Mouse (Mus musculus) stomach, postnatal 0 days (tissue): ENCODE results near the gene Zfp952. TPM values are rescaled to one million over a fixed set of nuclear protein-coding genes. Genes with fewer than 3 reads are reported as not detected.
A peak's percentile ranks its signal among the peaks of the same experiment; 100 is the strongest.
"Not testable (repeated sequence)": the region's sequence is repeated elsewhere in the genome, so short reads cannot be mapped to it uniquely, and the experiment has no call there.

Source experiments
- ATAC-seq: fragments of 200-750 bp; cut with Nextera tagmentation; 2 replicates; pipeline ENCODE4 v1.8.0; 2017; ENCODE audit not compliant: low FRiP score, low TSS enrichment
- DNase-seq: peaks from one replicate; pipeline ENCODE4 v3.0.0-alpha.2; 2016; ENCODE audit warnings: low spot score
- H3K27ac ChIP-seq: fragments of 300-500 bp; sonication (generic); replicated peaks from 2 replicates; pipeline ENCODE4 v1.5.1; 2014; ENCODE audit warnings: mild to moderate bottlenecking, control low read depth
- H3K27me3 ChIP-seq: fragments of 300-500 bp; sonication (generic); 2 replicates; pipeline ENCODE4 v1.6.1; 2014; ENCODE audit warnings: low read length; ENCODE audit not compliant: control insufficient read depth, insufficient read depth
- H3K36me3 ChIP-seq: fragments of 300-500 bp; sonication (generic); 2 replicates; pipeline ENCODE4 v1.6.1; 2014; ENCODE audit warnings: low read length, mixed read lengths; ENCODE audit not compliant: control insufficient read depth, insufficient read depth
- H3K4me1 ChIP-seq: fragments of 300-500 bp; sonication (generic); replicated peaks from 2 replicates; pipeline ENCODE4 v1.6.1; 2014; ENCODE audit warnings: antibody characterized with exemption; ENCODE audit not compliant: control insufficient read depth, insufficient read depth
- H3K4me2 ChIP-seq: fragments of 300-500 bp; sonication (generic); replicated peaks from 2 replicates; pipeline ENCODE4 v1.6.1; 2014; ENCODE audit warnings: low read depth, mild to moderate bottlenecking, control low read depth, moderate library complexity
- H3K4me3 ChIP-seq: fragments of 300-500 bp; sonication (generic); 2 replicates; pipeline ENCODE4 v1.5.1; 2014; ENCODE audit warnings: low read depth, low read length, control low read depth
- H3K9ac ChIP-seq: fragments of 300-500 bp; sonication (generic); 2 replicates; pipeline ENCODE4 v1.6.1; 2014; ENCODE audit warnings: mild to moderate bottlenecking, low read length, control low read depth, mixed read lengths
- H3K9me3 ChIP-seq: fragments of 300-500 bp; sonication (generic); 2 replicates; pipeline ENCODE4 v1.6.1; 2016; ENCODE audit warnings: low read length; ENCODE audit not compliant: control insufficient read depth
- CTCF ChIP-seq: IDR thresholded peaks from 2 replicates; pipeline ENCODE4 v1.5.1; 2016; ENCODE audit warnings: antibody characterized with exemption, low read depth, mild to moderate bottlenecking, moderate library complexity
- EP300 ChIP-seq: optimal IDR thresholded peaks from 2 replicates; pipeline ENCODE3; 2016; ENCODE audit warnings: antibody characterized with exemption
- WGBS: fragments of 180-500 bp; shearing (Covaris S2); extraction: QIAGEN DNeasy Blood & Tissue Kit; methylation state at CpG from one replicate; pipeline ENCODE4 v1.1.7; 2014; 5-methylcytosine and 5-hydroxymethylcytosine counted together
- polyA plus RNA-seq: library from polyadenylated mRNA; unstranded; fragments of >200 nt; fragmentation: Nextera tagmentation; extraction: Ambion mirVana; gene quantifications from 2 replicates; pipeline ENCODE4 v1.2.1, GENCODE M21; 2015

Gene Zfp952
- polyA plus RNA-seq, 1 experiment from 2014 or later, result 4.6 TPM

GRCm38 (mm10) chr17:32986301-32986700 lies 6.6 kb upstream of the Zfp952 start:
- Histone ChIP-seq H3K4me3 (no peak overlapping the region), H3K4me1 (no peaks in the 10 kb centered on the region), H3K9ac (no peak overlapping the region), H3K4me2 (no peak overlapping the region), H3K36me3 (no peaks in the 10 kb centered on the region), H3K27me3 (no peaks in the 10 kb centered on the region), H3K9me3 (no peaks in the 10 kb centered on the region), H3K27ac (no peak overlapping the region)
- TF ChIP-seq CTCF (no peak), EP300 (no peak)
- 76% methylated on average over 4 of the region's 4 CpGs for WGBS
- no peak for ATAC-seq
- DNase-seq, result no peak

- ATAC-seq (no peak), DNase-seq (no peak)
- Histone ChIP-seq H3K4me3 (peak overlapping the region; percentile 61; the same call in 1 of the 2 replicates), H3K27ac (no peak overlapping the region), H3K27me3 (no peaks in the 10 kb centered on the region), H3K9ac (peak overlapping the region; percentile 66), H3K4me2 (peak overlapping the region; percentile 66), H3K9me3 (no peaks in the 10 kb centered on the region), H3K4me1 (peaks cover 6% of the 10 kb centered on the region; the same call in 1 of the 2 replicates), H3K36me3 (peaks cover 2% of the 10 kb centered on the region; the same call in 1 of the 2 replicates)
- no peak for TF ChIP-seq EP300
- peak; percentile 59 for TF ChIP-seq CTCF
- WGBS, result 62% methylated on average over 12 of the region's 12 CpGs
Measured at GRCm38 (mm10) chr17:32991965-32992698, 797 bp upstream of the Zfp952 start.

- H3K9ac ChIP-seq, result no peak overlapping the region
- 96% methylated on average over 2 of the region's 2 CpGs for WGBS
- H3K4me2 ChIP-seq, result no peak overlapping the region
- no peaks in the 10 kb centered on the region for H3K27me3 ChIP-seq
- H3K4me1 ChIP-seq, result peaks cover 6% of the 10 kb centered on the region; the same call in 1 of the 2 replicates
- no peak overlapping the region for H3K27ac ChIP-seq
- no peak overlapping the region for H3K4me3 ChIP-seq
- H3K9me3 ChIP-seq, result peaks cover 7% of the 10 kb centered on the region; the same call in 1 of the 2 replicates
- TF ChIP-seq EP300, result no peak
- no peak for TF ChIP-seq CTCF
- no peak for ATAC-seq
- DNase-seq, result no peak
- peaks cover 19% of the 10 kb centered on the region for H3K36me3 ChIP-seq
Measured at GRCm38 (mm10) chr17:32998492-32998891, 5.6 kb downstream of the Zfp952 start.

GRCm38 (mm10) chr17:33008337-33008736 lies 15.4 kb downstream of the Zfp952 start:
- peak; percentile 31; the same call in 1 of the 2 replicates for TF ChIP-seq CTCF
- no peak for TF ChIP-seq EP300
- Histone ChIP-seq H3K4me2 (no peak overlapping the region), H3K27ac (no peak overlapping the region), H3K9ac (no peak overlapping the region), H3K9me3 (0 out of 2 replicates have a peak, but pooled peaks cover 8% of the 10 kb centered on the region), H3K36me3 (peaks cover 12% of the 10 kb centered on the region), H3K4me1 (no peaks in the 10 kb centered on the region), H3K27me3 (no peaks in the 10 kb centered on the region), H3K4me3 (no peak overlapping the region)
- DNase-seq (no peak), ATAC-seq (no peak)
- WGBS, result 43% methylated on average over 9 of the region's 9 CpGs

GRCm38 (mm10) chr17:33020434-33020833 lies 27.5 kb downstream of the Zfp952 start:
- ATAC-seq, H3K4me1 ChIP-seq, H3K4me3 ChIP-seq, H3K27me3 ChIP-seq, H3K27ac ChIP-seq, H3K4me2 ChIP-seq, DNase-seq, H3K9ac ChIP-seq: not testable (repeated sequence)
- peaks cover 32% of the 10 kb centered on the region for H3K9me3 ChIP-seq
- H3K36me3 ChIP-seq, result peaks cover 27% of the 10 kb centered on the region

- H3K4me3 ChIP-seq, result peak overlapping the region; percentile 59
- TF ChIP-seq EP300 (no peak), CTCF (no peak)
- 0 out of 2 replicates have a peak, but pooled peaks cover 2% of the 10 kb centered on the region for H3K9me3 ChIP-seq
- H3K27ac ChIP-seq, result no peak overlapping the region
- no peaks in the 10 kb centered on the region for H3K4me1 ChIP-seq
- H3K4me2 ChIP-seq, result peak overlapping the region; percentile 47
- H3K9ac ChIP-seq, result 0 out of 2 replicates have a peak overlapping the region, but pooled peaks have one; percentile 61
- no peaks in the 10 kb centered on the region for H3K36me3 ChIP-seq
- DNase-seq, result no peak
- 7% methylated on average over 10 of the region's 10 CpGs for WGBS
- no peak for ATAC-seq
- no peaks in the 10 kb centered on the region for H3K27me3 ChIP-seq
Measured at GRCm38 (mm10) chr17:33032376-33032775, 39.4 kb downstream of the Zfp952 start.
